Mouse (Mus musculus) ES-E14 (cell line): Measurements from ENCODE around the gene Ttyh2.
A peak's percentile ranks its signal among the peaks of the same experiment; 100 is the strongest.

ENCODE experiments used
- CHD2 ChIP-seq: IDR thresholded peaks from 2 replicates; pipeline ENCODE4 v1.6.1; 2014; ENCODE audit warnings: mild to moderate bottlenecking, low read depth, low read length, inconsistent platforms
- HCFC1 ChIP-seq: IDR thresholded peaks from 2 replicates; pipeline ENCODE4 v1.6.1; 2012; ENCODE audit warnings: low read length, inconsistent platforms, borderline replicate concordance; ENCODE audit not compliant: insufficient read depth
- MAFK ChIP-seq: IDR thresholded peaks from 2 replicates; pipeline ENCODE4 v1.6.1; 2014; ENCODE audit warnings: mild to moderate bottlenecking, low read depth, low read length, inconsistent platforms; ENCODE audit not compliant: insufficient read depth
- ZNF384 ChIP-seq: IDR thresholded peaks from 2 replicates; pipeline ENCODE4 v1.6.1; 2012; ENCODE audit warnings: low read depth, low read length, inconsistent platforms

DNA sequence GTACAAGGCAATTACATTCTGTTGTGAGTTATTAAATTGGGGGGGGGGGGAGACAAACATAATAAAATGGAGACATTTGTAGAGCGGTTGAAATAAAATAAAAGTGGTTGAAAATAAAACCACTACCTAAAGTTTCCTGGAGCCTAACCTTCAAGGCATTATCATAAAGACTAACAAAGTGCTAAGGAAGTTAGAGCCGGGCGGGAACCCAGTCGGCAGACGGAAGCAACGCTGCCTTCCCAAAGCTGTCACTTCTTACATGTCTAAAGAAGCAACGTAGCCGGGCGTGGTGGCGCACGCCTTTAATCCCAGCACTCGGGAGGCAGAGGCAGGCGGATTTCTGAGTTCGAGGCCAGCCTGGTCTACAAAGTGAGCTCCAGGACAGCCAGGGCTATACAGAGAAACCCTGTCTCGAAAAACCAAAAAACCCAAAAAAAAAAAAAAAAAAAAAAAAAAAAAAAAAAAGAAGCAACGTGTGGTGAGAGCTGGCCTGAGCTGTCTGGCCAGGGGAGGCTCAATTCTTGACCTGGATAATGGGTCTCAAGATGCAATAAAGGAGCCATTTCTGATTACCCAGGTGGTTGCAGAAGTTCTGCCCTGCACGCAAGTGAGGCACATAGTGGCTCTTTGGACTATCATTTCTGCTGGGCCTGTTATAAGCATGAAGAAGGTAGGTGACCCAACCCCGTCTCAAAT lies 7.8 kb upstream of the Ttyh2 start:
- TF ChIP-seq MAFK: no peak
- TF ChIP-seq HCFC1: no peak
- peak; percentile 41; the same call in 1 of the 2 replicates for TF ChIP-seq ZNF384
- TF ChIP-seq CHD2: no peak
